Mouse (Mus musculus) cortical plate, adult 2 months (tissue): Measurements from ENCODE around the gene Adipoq.

Experiments
- CTCF ChIP-seq: fragments of 200-500 bp; IDR thresholded peaks from 2 replicates; pipeline ENCODE4 v1.5.1; 2011; ENCODE audit warnings: mild to moderate bottlenecking, control low read depth, low read length; ENCODE audit not compliant: insufficient read depth; ENCODE audit errors: extremely low read depth
- POLR2A ChIP-seq: fragments of 200-500 bp; IDR thresholded peaks from 2 replicates; pipeline ENCODE4 v1.6.1; 2011; ENCODE audit warnings: mild to moderate bottlenecking, low read length, control low read depth; ENCODE audit not compliant: insufficient read depth; ENCODE audit errors: extremely low read depth

- TF ChIP-seq POLR2A (no peak), CTCF (no peak)
These were observed 2.6 kb downstream of the Adipoq start for GRCm38 (mm10) chr16:23148936-23149335.
